Mouse (Mus musculus) bone marrow macrophage, adult 2 months (primary cell): ENCODE measurements around the gene Glt28d2. TPM values are rescaled to one million over a fixed set of nuclear protein-coding genes. Genes with fewer than 3 reads are reported as not detected.
A peak's percentile ranks its signal among the peaks of the same experiment; 100 is the strongest.

Experiments used
- H3K27ac ChIP-seq: 2 replicates; pipeline ENCODE4 v1.5.1; 2012; ENCODE audit warnings: low read depth, low read length; ENCODE audit not compliant: insufficient read depth
- H3K4me1 ChIP-seq: 2 replicates; pipeline ENCODE4 v1.6.1; 2012; ENCODE audit warnings: low read length; ENCODE audit not compliant: control insufficient read depth, insufficient read depth
- H3K4me3 ChIP-seq: 2 replicates; pipeline ENCODE4 v1.5.1; 2012; ENCODE audit warnings: mild to moderate bottlenecking, low read length, moderate library complexity; ENCODE audit not compliant: insufficient read depth
- CTCF ChIP-seq: IDR thresholded peaks from 2 replicates; pipeline ENCODE4 v1.5.1; 2012; ENCODE audit warnings: low read depth, mild to moderate bottlenecking, low read length, moderate library complexity
- POLR2A ChIP-seq: IDR thresholded peaks from 2 replicates; pipeline ENCODE4 v1.6.1; 2012; ENCODE audit warnings: mild to moderate bottlenecking, low read depth, low read length, borderline replicate concordance
- polyA plus RNA-seq: library from polyadenylated mRNA; stranded (reverse); fragments of >200 nt; gene quantifications from 2 replicates; pipeline ENCODE4 v1.2.4, GENCODE M21; 2012; ENCODE audit not compliant: missing spikeins, insufficient read depth, insufficient read length

Glt28d2 gene
- polyA plus RNA-seq, 1 experiment = not detected

- Histone ChIP-seq H3K27ac (no peak overlapping the region), H3K4me3 (no peak overlapping the region), H3K4me1 (no peaks in the 10 kb centered on the region)
- no peak for TF ChIP-seq CTCF
- TF ChIP-seq POLR2A = no peak
These were observed 30.3 kb upstream of the Glt28d2 start for GRCm38 (mm10) chr3:85917600-85917999.

- Histone ChIP-seq H3K4me3 (no peak overlapping the region), H3K4me1 (no peaks in the 10 kb centered on the region), H3K27ac (no peak overlapping the region)
- TF ChIP-seq CTCF = no peak
- TF ChIP-seq POLR2A = no peak
These were observed 27.5 kb upstream of the Glt28d2 start for GRCm38 (mm10) chr3:85914806-85915205.

- Histone ChIP-seq H3K4me3 (no peak overlapping the region), H3K4me1 (no peaks in the 10 kb centered on the region), H3K27ac (no peak overlapping the region)
- no peak for TF ChIP-seq POLR2A
- TF ChIP-seq CTCF = no peak
These were observed 19.8 kb upstream of the Glt28d2 start for GRCm38 (mm10) chr3:85907136-85907535.

GRCm38 (mm10) chr3:85904371-85904770, 17.1 kb upstream of the Glt28d2 start:
- no peaks in the 10 kb centered on the region for H3K4me1 ChIP-seq
- H3K4me3 ChIP-seq = no peak overlapping the region
- no peak overlapping the region for H3K27ac ChIP-seq
- TF ChIP-seq POLR2A = no peak
- TF ChIP-seq CTCF = no peak

GRCm38 (mm10) chr3:85895020-85895419, 7.7 kb upstream of the Glt28d2 start:
- H3K4me3 ChIP-seq = no peak overlapping the region
- no peaks in the 10 kb centered on the region for H3K4me1 ChIP-seq
- no peak overlapping the region for H3K27ac ChIP-seq
- TF ChIP-seq CTCF (no peak), POLR2A (no peak)

- Histone ChIP-seq H3K4me1 (no peaks in the 10 kb centered on the region; the same call in 1 of the 2 replicates), H3K27ac (no peak overlapping the region), H3K4me3 (no peak overlapping the region)
- no peak for TF ChIP-seq POLR2A
These were observed 4.3 kb upstream of the Glt28d2 start for GRCm38 (mm10) chr3:85891571-85891970.

- H3K4me3 ChIP-seq = peak overlapping the region; percentile 56
- H3K27ac ChIP-seq = no peak overlapping the region
- H3K4me1 ChIP-seq = no peaks in the 10 kb centered on the region; the same call in 1 of the 2 replicates
- no peak for TF ChIP-seq POLR2A
- TF ChIP-seq CTCF = no peak
These were observed 930 bp upstream of the Glt28d2 start for GRCm38 (mm10) chr3:85888221-85888671.

- no peak for TF ChIP-seq POLR2A
- no peak for TF ChIP-seq CTCF
These were observed 579 bp downstream of the Glt28d2 start for GRCm38 (mm10) chr3:85886636-85887238.

GRCm38 (mm10) chr3:85885906-85886305, 1.4 kb downstream of the Glt28d2 start:
- no peak overlapping the region for H3K4me3 ChIP-seq
- H3K4me1 ChIP-seq = no peaks in the 10 kb centered on the region; the same call in 1 of the 2 replicates
- TF ChIP-seq POLR2A = no peak
- no peak for TF ChIP-seq CTCF

More at GRCm38 (mm10) chr3:85886636-85887238, 579 bp downstream of the Glt28d2 start:
- peak overlapping the region; percentile 56 for H3K4me3 ChIP-seq
- no peak overlapping the region for H3K27ac ChIP-seq
- no peaks in the 10 kb centered on the region; the same call in 1 of the 2 replicates for H3K4me1 ChIP-seq

GRCm38 (mm10) chr3:85880687-85881086, 6.6 kb downstream of the Glt28d2 start:
- no peak overlapping the region for H3K27ac ChIP-seq
- H3K4me1 ChIP-seq = no peaks in the 10 kb centered on the region
- no peak overlapping the region for H3K4me3 ChIP-seq
- TF ChIP-seq POLR2A (no peak), CTCF (no peak)

More at GRCm38 (mm10) chr3:85885906-85886305, 1.4 kb downstream of the Glt28d2 start:
- H3K27ac ChIP-seq = no peak overlapping the region

GRCm38 (mm10) chr3:85880068-85880467, 7.2 kb downstream of the Glt28d2 start:
- TF ChIP-seq POLR2A (no peak), CTCF (no peak)
- H3K4me1 ChIP-seq = no peaks in the 10 kb centered on the region
- no peak overlapping the region for H3K4me3 ChIP-seq
- H3K27ac ChIP-seq = no peak overlapping the region
